Mouse (Mus musculus) mature B cell (primary cell): ENCODE measurements around the gene Rrp15.
"Not testable (repeated sequence)": the region's sequence is repeated elsewhere in the genome, so short reads cannot be mapped to it uniquely, and the experiment has no call there.

ENCODE experiments used
- in situ Hi-C: fragments of 300-500 bp; cut with MboI; formaldehyde crosslinking; loops from 2 replicates; pipeline ENCODE4 v1.14.3; 2019

Gene Rrp15

GRCm38 (mm10) chr1:186748724-186749653 is at the start of gene Rrp15:
TSS of gene Rrp15 (minus strand) at chr1:186749358.
- in situ Hi-C loops = no loop called here

DNA sequence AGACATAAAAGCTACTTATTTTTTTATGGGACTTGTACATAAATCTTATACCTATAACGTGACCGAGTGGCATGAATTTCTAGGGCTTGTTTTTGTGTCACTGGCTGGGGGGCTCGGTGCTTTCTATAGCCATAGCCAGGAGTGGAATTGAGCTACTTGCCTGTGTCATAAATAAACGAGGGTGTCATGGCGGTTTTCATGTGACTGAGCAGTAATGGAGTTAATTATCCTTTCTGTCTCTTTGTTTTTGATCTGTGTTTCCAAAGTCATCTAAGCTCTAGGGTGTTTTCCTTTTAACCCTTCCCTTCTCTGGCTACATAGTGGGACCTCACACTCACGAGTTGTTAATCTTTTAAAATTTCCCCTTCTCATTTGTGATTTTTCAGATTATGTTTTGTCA is 48.8 kb upstream of the Rrp15 start:
- in situ Hi-C loops = no loop called here

GRCm38 (mm10) chr1:186785359-186785758 is 36.2 kb upstream of the Rrp15 start:
- in situ Hi-C loops = no loop called here

GRCm38 (mm10) chr1:186780826-186781225 is 31.7 kb upstream of the Rrp15 start:
- in situ Hi-C loops = no loop called here

DNA sequence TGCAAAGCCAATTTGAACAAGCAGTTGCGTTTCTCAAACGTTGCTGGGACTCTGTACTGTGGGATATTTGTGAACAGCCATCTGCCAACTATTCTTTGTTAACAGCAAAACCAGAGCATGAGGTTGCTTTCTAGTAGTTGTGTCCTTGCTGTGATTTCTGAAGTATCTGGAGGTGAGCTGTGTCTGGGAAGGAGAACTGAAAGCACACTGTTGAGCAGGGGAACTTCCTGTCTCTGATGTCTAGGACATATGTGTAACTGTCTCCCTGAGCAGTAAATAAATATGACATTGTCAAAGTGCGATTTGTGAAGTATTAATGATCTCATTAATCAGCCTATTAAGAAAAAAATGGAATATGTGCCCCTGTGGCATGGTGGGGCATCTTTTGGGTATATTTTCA is 24.0 kb upstream of the Rrp15 start:
- in situ Hi-C loops = no loop called here

DNA sequence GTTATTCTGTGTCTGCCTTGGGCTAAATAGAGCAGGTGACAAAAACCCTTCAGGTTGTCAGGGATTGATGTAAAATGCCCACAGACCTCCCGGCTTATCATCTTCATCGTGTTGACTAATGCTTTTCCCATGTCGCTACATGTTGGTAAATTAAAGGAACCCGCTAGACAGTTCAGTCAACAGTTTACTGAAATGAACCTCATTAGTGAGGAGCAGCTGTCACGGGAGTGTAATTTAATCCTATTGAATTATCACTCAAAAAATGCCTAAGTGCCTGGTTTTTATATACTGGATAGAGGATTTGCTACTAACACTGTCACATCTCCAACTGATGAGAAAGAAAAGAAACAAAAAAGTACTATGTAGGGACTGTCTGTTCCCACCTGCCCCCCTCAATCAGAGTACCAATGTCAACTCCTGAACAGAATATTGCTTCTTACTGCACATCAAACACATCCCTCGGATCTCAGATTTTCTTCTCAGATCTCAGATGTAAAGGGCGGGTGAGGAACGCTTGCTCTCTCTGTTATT is 23.5 kb upstream of the Rrp15 start:
- in situ Hi-C loops = no loop called here

DNA sequence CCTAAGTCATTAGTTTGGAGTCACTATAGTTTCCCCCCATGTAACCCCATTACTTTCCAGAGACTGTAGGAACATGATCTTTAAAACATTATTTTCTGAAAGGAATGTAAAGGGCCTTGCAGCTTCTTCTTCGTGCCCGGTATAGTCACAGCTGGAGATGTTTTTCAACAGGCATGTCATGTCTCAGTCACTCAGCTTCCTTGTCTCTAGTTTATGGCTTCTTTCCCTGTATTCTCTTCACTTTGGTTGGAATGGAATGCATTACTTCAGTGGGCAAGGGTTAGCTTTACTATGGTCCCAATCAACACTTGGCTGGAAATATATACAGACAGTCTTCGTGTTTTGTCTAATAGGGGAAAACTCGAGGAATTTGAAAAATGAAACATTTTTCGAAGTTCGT is 22.8 kb upstream of the Rrp15 start:
- in situ Hi-C loops = no loop called here

GRCm38 (mm10) chr1:186770659-186771058 is 21.5 kb upstream of the Rrp15 start:
- in situ Hi-C loops = no loop called here

GRCm38 (mm10) chr1:186768392-186768791 is 19.2 kb upstream of the Rrp15 start:
- in situ Hi-C loops = no loop called here

DNA sequence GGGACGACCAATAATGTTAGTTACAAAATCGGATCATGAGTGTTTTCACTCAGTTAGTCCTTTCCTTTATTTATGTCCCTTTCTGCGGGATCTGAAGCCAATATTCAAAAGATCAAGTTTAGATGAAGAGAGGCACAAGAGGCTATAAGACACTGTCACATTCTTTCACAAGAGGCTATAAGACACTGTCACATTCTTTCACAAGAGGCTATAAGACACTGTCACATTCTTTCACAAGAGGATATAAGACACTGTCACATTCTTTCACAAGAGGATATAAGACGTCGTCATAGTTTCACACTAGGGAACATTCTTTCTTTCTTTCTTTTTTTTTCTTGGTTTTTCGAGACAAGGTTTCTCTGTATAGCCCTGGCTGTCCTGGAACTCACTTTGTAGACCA is 14.3 kb upstream of the Rrp15 start:
- in situ Hi-C loops = not testable (repeated sequence)

DNA sequence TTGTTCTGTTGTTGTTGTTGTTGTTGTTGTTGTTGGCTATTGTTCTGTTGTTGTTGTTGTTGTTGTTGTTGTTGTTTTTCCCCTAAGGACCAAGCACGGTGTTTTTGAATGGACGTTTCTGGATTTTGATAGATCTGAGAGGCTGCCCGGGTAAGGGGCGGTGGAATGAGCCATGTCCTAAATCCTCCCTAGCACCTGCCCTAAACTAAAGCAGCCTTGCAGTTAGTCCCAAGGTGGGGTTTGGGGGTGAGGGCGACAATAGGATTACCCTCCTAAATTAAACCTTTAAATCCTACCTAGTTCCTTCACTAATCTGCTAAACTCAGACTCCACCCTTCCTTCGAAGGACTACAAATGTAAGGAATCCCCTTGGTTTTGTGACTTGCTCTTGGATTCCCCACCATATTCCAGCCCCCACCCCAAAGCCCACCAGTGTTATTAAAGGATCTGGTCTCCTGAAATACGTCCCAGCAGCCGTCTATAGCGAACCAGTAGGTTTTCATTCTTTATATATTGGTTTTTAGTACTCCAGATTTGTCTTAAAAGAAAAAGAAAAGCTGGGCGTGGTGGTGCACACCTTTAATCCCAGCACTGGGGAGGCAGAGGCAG is 621 bp upstream of the Rrp15 start:
- in situ Hi-C loops = no loop called here

GRCm38 (mm10) chr1:186739828-186740227 is 9.3 kb downstream of the Rrp15 start:
- in situ Hi-C loops = no loop called here

DNA sequence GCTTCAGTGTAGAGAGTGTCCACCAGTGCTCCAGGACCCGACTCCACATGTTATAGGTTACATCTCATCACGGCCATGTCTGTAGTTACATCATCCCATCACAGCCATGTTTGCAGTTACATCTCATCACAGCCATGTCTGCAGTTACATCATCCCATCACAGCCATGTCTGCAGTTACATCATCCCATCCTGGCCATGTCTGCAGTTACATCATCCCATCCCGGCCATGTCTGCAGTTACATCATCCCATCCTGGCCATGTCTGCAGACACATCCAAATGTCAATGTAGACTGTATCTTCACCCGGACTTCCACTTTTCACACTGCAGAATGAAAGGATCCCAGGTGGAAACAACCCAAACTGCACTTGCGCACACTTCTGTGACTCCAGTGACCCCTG is 13.6 kb downstream of the Rrp15 start:
- in situ Hi-C loops = no loop called here

DNA sequence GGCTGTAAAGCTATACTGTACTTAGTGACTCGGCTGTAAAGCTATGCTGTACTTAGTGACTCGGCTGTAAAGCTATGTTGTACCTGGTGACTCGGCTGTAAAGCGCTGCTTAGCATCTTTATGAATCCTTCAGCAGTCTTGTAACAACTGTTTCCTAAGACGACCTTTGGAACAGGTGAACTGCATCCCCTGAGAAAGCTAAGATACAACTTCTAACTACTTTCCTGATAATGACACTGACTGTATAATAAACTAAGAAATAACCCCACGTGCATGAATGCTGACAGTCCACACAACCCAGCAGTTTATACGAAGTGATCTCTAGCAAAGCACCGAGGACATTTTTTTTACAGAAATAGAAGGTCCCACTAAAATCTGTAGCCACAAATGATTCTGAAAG is 16.1 kb downstream of the Rrp15 start:
- in situ Hi-C loops = no loop called here

DNA sequence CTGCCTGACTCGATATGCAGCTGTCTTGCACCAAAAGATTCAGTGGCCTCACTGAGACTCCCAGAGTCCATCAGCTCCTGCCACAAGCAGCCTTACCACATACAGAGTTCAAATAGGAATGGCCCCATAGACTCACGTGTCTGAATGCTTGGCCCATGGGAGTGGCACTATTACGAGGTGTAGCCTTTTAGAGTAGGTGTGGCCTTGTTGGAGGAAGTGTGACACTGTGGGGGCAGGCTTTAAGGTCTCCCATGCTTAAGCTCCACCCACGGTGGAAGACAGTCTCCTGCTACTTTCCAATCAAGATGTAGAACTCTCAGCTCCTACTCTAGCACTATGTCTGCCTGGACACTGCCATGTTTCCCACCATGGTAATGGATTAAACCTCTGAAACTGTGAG is 20.4 kb downstream of the Rrp15 start:
- in situ Hi-C loops = no loop called here

DNA sequence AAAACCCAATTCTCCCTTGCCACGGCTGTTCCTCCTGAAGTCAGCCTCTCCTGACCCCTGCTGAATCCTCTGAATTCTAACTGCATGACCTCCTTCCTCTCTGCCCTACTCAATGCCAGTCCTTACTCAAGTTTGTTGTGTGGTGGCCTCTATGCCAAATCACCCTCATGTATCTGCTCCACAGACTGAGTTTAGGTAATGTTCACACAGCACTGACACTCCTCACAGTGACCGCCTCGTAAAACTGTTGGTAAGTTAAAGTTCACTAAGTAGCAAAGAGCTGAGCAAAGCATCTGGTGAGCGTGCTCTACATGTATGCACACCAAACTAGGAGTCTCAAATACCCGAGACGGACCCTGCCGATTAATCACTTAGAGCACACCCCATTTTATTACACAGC is 23.0 kb downstream of the Rrp15 start:
- in situ Hi-C loops = no loop called here

DNA sequence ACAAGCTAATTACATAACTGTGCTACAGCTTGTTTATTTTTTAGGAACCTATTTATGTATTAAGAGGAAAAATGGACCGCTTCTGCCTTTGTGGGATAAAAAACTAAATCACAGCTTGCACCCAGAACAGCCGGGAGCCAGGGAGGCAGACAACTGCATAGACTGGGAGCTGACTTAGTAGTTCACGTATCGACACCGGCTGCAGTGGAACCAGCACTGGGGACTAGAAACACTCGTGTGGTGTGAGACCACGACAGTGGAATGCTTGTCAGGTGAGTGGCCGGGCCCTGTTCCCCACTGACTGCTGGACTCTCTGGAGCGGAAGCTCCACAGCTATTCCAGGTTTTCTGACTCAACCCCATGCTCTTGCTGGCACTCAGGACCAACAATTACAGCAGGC is 26.9 kb downstream of the Rrp15 start:
- in situ Hi-C loops = loop anchor here (25.0 kb wide), 1 partner anchor 1310 kb away; no protein-coding TSS in a partner anchor

DNA sequence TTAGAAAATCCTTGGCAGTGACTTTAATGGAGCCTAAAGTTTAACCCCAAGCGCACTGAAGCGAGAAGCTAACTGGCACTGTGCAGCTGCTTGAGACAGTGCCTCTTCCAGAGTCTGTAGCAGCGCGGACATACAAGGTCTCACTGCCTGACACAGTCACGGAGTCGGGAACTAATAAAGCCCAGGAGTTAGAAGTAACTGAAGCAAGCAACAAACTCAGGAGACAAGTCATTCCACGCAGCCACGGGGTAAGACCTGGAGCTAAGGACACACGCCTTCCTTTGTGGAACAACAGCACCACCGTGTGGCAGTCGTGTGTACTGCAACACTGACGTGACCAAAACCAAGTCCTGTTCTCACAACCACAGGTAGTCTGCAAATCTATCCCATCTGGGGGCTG is 27.3 kb downstream of the Rrp15 start:
- in situ Hi-C loops = loop anchor here (25.0 kb wide), 1 partner anchor 1310 kb away; no protein-coding TSS in a partner anchor

- in situ Hi-C loops = loop anchor here (25.0 kb wide), 1 partner anchor 1309 kb away; no protein-coding TSS in a partner anchor
These were observed 28.0 kb downstream of the Rrp15 start for GRCm38 (mm10) chr1:186721166-186721565.

- in situ Hi-C loops = loop anchor here (25.0 kb wide), 1 partner anchor 1307 kb away; no protein-coding TSS in a partner anchor
These were observed 29.4 kb downstream of the Rrp15 start for GRCm38 (mm10) chr1:186719708-186720107.

DNA sequence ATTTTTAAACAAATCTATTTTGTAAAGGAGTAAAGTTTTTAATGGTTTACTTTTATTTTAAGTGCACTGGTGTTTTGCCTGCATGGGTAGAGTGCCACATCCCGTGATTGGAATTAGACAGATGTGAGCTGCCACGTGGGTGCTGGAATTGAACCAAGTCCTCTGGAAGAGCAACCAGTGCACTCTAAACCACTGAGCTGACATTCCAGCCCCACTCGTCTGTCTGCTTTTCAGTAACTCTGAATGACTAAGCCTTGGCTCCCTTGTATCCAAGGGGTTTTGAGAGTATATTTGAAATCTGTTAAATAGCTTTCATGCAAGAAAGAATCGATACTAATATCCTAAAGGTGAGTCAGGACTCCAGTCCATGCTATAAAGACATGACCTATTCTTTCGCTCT is 30.3 kb downstream of the Rrp15 start:
- in situ Hi-C loops = loop anchor here (25.0 kb wide), 1 partner anchor 1307 kb away; no protein-coding TSS in a partner anchor
